Mouse (Mus musculus) G1E-ER4 (cell line): ENCODE measurements around the gene 6820408C15Rik. TPM values are rescaled to one million over a fixed set of nuclear protein-coding genes. Genes with fewer than 3 reads are reported as not detected.

Experiments used
- GATA1 ChIP-seq: IDR thresholded peaks from one replicate; pipeline ENCODE4 v1.8.0; 2012; ENCODE audit warnings: low read length, inconsistent platforms
- polyA plus RNA-seq: library from polyadenylated mRNA; stranded (reverse); fragments of >175 nt; gene quantifications from 2 replicates; pipeline ENCODE4 v1.2.3, GENCODE M21; 2012

6820408C15Rik gene
- 0.06 and 0.08 TPM in 2 replicates for polyA plus RNA-seq

- TF ChIP-seq GATA1, result no peak
Observed at GRCm38 (mm10) chr2:152415287-152415686, at the start of gene 6820408C15Rik. TSS of gene 6820408C15Rik (plus strand) at chr2:152415587.

DNA sequence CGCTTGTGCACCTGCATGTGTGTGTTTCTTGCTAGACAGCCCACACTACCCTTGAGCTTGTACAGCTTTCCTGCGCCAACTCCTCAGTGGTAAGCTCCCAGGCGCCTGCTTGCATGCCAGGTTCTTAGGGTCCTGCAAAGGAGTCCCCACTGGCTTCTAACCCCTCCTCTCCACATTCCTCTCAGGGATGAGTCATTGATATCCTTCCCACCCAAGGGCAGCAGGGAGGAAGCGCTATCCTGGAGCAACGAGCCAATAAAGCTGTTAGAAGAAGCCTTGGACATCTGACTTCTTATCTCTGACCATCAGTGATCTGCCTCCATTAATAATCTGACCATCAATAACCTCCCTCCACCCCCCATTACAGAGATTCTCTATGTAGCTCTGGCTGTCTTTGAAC, 47.5 kb upstream of the 6820408C15Rik start:
- TF ChIP-seq GATA1, result no peak

- TF ChIP-seq GATA1, result no peak
Observed at GRCm38 (mm10) chr2:152368532-152369140, 46.8 kb upstream of the 6820408C15Rik start.

- TF ChIP-seq GATA1, result no peak
Observed at GRCm38 (mm10) chr2:152372104-152372503, 43.3 kb upstream of the 6820408C15Rik start.

- no peak for TF ChIP-seq GATA1
Observed at GRCm38 (mm10) chr2:152372661-152373060, 42.7 kb upstream of the 6820408C15Rik start.

DNA sequence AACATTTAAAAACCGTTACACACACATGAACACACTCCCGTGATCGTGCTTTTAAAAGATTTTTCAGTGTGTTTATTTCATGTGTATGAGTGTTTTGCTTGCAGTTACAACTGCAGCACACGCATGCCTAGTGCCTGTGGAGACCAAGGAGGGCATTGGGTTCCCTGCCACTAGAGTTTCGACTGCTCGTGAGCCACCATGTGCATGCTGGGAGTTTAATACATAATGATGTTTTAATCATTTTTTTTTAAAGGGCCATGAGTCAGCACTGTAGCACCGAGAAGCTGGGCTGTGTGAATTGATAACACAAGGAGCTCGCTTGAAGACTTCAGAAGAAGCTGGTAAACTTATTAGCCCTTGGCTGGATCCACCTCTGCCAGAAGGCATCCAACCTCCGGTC, 41.8 kb upstream of the 6820408C15Rik start:
- TF ChIP-seq GATA1, result no peak

DNA sequence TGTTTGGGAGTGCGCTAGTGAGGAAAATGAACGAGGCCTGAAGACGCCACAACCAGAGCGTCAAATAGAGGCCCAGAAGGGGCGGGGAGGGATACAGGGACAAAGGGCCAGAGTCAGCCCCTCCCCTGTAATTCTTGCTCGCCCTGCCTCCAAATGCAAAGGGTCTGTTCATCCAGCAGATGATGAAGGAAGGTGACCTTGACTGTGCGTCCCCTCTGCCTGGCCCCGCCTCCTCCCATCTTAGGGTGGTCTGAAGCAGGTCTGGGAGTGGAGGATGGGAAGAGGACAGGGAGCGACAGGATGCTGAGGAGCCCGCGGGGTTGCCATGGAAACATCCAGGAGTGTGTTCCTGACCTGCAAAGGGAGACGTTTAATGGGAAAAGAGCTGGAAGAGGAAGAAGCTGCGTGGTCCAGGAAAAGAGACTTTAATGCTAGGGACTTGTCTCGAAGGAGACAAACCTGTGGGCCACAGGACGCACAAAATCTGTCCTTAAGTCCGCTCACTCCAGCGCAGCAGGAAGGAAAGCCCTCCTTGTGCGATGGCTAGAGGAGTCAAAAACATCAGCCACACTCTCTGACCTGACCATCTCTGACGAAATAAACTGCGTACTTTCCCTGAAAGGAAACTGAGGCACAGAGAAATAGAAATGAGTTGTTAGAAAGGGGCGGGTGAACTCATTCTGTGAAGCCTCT, 39.6 kb upstream of the 6820408C15Rik start:
- no peak for TF ChIP-seq GATA1

- TF ChIP-seq GATA1, result no peak
Observed at GRCm38 (mm10) chr2:152376345-152376741, 39.0 kb upstream of the 6820408C15Rik start, which contains the start of gene Nrsn2. TSS of gene Nrsn2 (minus strand) at chr2:152376638.

- no peak for TF ChIP-seq GATA1
Observed at GRCm38 (mm10) chr2:152384191-152384590, 31.2 kb upstream of the 6820408C15Rik start.

GRCm38 (mm10) chr2:152392786-152393185, 22.6 kb upstream of the 6820408C15Rik start:
- TF ChIP-seq GATA1, result no peak

DNA sequence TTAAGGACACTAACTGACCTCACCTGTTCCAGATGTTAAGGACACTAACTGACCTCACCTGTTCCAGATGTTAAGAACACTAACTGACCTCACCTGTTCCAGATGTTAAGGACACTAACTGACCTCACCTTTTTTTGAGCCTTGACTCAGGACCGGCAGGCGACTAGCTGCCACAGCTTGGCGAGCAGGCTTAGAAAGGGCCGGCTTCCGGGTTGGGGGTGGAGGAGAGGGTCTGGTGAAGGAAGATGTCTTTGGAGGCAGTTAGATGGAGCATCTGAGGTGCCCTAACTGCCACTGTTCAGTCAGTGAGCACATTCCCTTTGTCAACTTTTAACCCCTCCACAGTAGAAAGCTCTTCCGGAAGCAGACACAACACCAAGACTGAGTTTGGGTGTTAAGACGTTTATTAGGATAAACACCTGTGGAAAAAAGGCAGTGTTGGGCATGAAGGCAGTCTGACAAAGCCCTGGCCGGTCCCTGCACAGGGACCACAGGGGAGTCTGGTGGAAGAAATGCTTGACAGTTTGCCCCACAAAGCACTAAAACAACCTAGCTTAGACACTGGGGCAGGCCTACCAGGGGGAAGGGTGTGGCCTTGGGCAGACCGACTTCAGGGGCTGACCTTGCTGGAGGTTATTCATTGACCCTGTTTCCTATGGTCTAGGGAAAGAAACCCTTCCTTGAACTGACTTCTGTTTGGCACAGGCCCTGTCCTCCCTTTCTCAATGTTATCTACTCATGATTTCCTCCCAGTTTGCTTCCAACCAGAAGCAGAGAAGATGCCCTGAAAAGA, 22.0 kb upstream of the 6820408C15Rik start:
- TF ChIP-seq GATA1, result no peak

GRCm38 (mm10) chr2:152395271-152395920, 20.0 kb upstream of the 6820408C15Rik start:
- TF ChIP-seq GATA1, result no peak

- no peak for TF ChIP-seq GATA1
Observed at GRCm38 (mm10) chr2:152396110-152397003, 19.0 kb upstream of the 6820408C15Rik start.

DNA sequence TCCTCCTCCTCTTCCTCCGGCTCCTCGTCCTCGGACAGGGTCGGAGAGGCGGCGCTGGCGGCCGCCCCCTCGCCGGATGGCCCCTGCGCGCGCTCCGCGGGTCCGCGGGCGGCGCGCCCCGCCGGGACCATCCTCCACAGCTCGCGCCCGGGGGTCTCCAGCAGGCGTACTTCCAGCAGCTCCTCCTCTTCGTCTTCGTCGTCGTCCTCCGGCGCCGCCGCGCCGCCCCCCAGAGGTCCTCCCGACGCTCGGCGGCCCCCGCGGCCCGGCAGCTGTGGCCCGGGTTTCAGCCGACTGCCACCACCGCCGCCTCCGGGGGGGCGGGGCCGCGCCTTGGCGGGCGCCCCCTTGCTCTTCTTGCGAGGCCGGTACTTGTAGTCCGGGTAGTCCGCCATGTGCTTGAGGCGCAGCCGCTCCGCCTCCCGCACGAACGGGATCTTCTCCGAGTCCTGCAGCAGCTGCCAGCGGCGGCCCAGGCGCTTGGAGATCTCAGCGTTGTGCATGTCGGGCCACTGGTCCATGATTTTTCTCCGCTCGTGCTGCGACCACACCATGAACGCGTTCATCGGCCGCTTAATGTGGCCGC, 18.3 kb upstream of the 6820408C15Rik start:
- no peak for TF ChIP-seq GATA1
